Mouse (Mus musculus) adrenal gland, postnatal 14 days (tissue): ENCODE measurements around the gene Herc2. TPM values are rescaled to one million over a fixed set of nuclear protein-coding genes. Genes with fewer than 3 reads are reported as not detected.
A peak's percentile ranks its signal among the peaks of the same experiment; 100 is the strongest.

Experiments
- DNase-seq: peaks from one replicate; pipeline ENCODE4 v3.0.0; 2021; ENCODE audit warnings: mixed read lengths
- total RNA-seq: library from RNA; stranded (reverse); gene quantifications from 2 replicates; pipeline ENCODE4 v1.2.3, GENCODE M21; 2021

Herc2 gene
- total RNA-seq, 1 experiment from 2014 or later = 55.7 TPM

DNA sequence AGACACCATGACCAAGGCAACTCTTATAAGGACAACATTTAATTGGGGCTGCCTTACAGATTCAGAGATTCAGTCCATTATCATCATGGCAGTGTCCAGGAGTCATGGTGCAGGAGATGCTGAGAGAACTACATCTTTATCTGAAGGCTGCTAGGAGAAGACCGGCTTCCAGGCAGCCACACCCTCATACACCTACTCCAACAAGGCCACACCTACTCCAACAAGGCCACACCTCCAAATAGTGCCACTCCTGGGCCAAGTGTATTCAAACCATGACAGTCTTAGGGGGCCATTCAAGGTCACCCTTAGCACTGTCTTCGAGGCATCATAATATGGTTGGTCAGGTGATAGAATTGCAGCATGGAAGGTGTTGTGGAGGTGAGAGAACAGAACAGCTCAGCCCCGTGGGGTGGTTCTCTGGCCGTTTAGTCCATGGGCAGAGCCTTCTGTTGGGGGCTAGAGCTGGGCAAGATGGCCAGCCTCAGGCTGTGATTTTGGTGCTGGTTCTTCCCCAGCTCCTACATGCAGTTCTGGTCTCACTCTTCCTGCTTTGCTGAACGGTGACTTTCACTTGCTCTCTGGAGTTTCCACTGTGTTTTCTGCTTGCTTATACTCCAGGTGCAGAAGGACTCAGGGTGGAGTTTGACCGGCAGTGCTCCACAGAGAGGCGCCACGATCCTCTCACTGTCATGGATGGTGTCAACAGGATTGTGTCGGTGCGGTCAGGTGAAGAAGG, 151.7 kb downstream of the Herc2 start:
- no peak for DNase-seq

DNA sequence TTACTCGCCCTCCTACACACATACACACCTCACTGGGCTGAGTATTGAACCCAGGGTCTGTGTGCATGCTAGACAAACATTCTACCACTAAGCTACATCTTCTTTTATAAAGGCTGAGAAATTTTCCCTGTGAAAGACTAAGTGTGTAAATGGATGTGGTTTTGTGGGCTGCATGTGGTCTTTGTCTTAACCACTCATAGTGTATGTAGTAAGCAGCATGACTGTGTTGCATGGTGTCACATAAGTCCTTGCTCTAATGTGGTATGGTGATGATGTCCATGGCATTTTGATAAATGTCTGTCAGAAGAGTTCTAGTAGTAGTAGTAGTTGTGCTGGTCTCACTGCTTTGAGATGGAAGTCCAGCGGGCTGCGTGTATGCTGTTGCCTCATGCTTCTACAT, 152.8 kb downstream of the Herc2 start:
- DNase-seq = no peak

DNA sequence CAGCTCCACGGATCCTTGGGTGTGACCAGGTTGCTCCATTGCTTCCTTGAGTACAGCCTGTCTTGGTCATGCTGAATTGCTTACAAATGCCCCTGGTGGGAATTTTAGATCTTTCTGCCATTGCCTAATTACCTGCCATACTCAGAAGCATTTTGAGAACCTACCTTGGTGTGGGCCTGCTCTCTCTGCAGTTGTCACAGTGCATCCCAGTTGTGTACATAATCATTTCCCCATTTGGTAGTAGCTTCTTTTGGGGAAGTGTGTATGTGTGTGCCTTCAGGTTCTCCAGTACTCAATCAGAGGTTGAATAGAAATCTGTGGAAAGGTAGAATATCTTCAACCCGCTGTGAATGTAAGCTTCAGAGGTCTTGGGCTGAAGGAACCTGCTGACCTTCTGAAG, 153.3 kb downstream of the Herc2 start:
- no peak for DNase-seq

DNA sequence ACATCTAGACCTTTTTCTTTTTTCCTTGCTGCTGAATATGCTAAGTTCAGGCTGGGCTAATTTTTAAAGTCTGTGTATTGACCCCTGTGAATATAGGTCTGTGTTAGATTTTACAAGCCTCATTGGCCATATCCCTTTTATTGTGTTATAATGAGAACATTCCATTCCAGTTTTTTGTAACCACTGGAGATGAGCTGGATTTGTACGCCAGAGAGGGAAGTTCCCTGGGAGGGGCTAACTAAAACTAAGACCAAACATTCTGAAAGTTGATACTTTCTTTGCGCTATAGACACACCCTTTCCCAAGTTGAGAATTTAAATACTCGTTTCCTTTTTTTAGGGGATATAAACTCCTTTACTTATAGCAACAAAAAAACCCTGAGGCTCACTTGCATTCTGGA, 154.9 kb downstream of the Herc2 start:
- no peak for DNase-seq

DNA sequence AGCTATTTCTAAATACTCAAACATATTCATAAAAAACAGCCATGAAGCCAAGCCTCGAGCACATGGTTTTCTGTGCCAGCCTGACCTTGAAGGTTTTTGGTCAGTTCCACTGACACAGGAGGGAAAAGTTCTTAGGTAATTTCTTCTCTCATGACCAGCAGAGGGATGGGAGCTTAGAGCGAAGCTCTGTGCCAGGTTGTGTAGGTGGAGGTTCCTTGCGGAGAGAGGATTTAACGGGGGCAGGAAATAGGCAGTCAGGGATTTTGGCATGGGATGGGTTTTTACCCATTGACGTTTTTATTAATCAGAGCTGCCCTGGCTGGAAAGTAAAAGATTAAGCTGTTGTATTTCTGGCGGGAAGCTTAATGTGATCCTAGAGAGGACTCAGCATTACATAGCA, 170.8 kb downstream of the Herc2 start:
- DNase-seq = no peak

DNA sequence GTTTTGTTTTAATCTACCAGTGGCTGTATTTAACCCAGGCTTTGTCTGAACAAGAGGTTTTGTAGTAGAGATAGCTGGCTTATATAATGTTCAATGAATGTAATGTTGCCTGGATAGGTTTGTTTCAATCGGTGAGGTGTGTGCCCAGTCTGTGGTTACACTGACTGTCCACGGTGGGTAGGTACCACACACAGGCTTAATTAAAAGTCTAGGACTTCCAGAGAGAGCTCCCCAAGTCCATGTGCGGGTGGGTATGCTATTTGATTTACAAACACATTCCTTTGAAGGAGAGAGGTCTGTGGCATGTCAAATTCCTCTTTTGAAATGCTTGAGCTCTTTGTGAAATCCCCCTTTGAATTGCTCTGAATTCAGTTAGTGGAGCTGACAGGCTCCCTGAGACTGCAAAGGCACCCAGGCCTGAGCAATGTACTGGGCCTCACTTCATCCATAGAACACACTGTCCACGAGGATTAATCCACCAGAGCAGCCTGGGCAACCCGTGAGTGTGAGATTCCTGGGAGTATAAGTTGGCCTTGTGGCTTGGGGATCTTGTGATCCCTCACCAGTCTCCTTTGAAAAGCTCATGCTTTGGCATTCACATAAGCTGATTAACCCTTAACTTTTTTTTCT, 185.9 kb downstream of the Herc2 start:
- no peak for DNase-seq

DNA sequence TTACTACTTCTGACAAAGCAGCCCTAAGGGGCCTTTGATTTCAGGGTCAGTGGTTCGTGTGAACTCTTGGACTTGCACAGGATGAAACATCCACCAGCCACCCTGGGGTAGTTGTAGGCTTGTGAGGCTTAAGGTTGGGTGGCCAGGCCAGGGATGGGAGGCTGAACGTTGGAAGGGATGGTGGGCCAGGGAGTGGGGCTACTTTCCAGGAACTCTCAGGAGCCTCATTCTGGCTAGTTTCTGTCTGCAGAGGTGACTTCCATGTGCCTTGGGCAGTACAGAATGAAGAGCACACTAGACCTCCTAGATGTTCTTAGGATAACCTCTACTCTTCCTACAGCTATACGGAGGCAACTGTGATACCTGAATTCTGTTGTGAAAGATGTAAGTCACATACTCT, 186.6 kb downstream of the Herc2 start:
- no peak for DNase-seq

DNA sequence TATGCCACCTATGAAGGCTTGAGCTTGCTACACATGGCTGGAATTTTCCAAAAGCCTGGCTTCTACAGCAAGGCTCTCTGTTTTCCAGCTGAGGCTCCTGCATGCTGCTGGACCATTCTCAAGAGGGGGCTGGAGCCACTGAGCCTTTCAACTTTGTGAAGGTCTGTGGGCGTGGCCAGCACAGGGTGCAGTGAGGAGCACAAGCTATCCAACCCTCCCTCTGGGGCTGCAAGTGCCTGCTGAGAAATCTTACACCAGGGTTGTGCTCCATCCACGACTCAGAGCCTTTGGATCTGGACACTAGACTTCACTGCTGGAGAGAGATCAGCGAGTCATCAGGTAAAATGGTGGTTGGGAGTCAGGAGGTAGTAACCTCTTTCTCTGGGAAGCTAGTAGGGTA, 189.5 kb downstream of the Herc2 start, which contains the start of gene Oca2:
TSS of gene Oca2 (plus strand) at position 218 of the 400 bp plus-strand sequence.
- peak; percentile 61 for DNase-seq

DNA sequence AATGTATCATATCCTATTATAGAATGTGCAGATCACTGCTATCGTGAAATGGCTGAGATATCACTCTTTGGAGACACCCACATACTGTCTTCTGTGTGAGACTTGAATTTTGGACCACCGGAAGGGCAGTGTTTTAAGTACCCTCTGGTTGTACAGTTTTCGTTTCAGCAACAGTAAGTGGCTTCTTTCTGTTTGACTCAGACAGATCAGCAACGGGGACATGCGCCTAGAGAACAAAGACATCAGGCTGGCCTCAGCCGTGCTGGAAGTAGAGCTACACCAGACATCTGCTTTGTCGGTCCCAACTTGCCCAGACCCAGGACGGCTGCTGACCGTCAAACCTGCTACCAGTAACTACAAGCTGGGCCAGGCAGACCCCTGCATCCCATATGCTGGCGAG, 204.6 kb downstream of the Herc2 start:
- DNase-seq = no peak

DNA sequence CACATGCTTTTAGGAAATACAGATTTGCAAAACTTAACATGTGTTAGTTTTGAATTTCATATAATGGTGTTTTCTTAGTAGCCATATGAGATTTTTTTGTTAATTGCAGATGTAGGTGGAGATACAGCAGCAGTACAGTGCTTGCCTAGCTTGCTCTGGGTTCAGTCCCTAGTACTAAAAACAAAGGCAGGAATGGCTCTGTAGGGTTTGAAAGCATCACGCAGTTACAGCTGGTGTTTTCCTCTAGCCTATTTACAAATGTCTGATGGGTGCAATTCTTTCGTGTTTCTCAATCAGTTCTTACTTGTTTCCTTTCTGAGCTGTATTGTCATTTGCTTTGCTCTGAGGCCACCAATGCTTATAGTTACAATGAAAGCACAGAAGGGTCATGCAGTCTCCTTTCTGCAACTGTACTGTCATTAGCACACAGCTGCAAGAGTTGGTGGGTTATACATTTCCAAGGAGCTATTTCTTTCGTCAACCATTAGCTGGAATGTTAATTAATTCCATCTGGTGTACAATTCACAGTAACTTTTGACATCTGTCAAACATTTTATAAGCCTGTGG, 208.0 kb downstream of the Herc2 start:
- no peak for DNase-seq

DNA sequence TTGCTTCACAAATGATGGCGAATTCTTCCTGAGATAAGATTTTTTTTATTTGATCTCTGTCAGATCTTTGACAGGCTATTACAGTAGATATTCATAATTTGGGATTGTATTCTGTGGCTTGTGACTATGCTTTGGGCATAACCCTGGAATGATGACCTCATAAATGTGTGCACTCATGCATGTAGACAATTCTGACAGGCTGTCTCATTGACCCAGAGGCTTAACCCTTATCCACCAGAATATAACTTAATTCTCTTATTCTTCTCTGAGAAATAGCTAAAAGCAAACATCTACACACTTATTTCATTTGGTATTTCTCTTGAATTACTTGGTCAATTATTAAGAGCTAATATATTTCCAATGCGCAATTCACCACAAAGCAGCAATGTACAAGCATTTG, 227.5 kb downstream of the Herc2 start:
- no peak for DNase-seq

Other genes with a start within 250 kb of the Herc2 start
- gene Cyfip1, start 208.5 kb upstream of the Herc2 start, total RNA-seq = 76.2 and 79.7 TPM in 2 replicates
- 43.6 and 44.6 TPM in 2 replicates for gene Nipa2, start 87.7 kb upstream of the Herc2 start, total RNA-seq
- gene Nipa1, start 30.2 kb upstream of the Herc2 start, total RNA-seq = 5.8 TPM in 2 replicates
- 4.5 and 8.4 TPM in 2 replicates for gene Oca2, start 189.6 kb downstream of the Herc2 start, total RNA-seq